Mouse (Mus musculus) liver, embryonic 14.5 days (tissue): Measurements from ENCODE around the gene Zfp442.

Source experiments
- CTCF ChIP-seq: IDR thresholded peaks from 2 replicates; pipeline ENCODE4 v1.5.1; 2016; ENCODE audit warnings: antibody characterized with exemption, low read depth, control low read depth
- EP300 ChIP-seq: IDR thresholded peaks from 2 replicates; pipeline ENCODE4 v1.6.1; 2016; ENCODE audit warnings: antibody characterized with exemption, low read depth

DNA sequence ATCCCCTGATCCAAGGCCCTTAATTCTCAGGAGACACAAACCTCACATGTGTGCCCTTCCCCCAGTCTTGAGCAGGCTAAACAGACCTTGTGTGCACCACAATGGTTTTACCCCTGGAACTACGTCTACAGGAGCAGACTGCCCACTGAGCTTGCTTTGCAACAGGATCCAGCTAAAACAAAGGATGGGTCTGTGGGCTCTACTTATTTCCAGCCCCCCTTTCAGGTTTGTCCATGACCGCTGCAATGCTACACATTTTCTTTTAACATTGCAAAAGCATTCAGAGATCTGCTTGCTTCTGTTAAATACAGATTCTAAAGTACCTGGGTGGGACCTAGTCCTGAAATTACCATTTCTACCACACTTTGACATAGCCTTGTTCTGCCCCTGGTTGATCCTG lies 41.7 kb upstream of the Zfp442 start:
- no peak for TF ChIP-seq CTCF
- TF ChIP-seq EP300, result no peak
